Mouse (Mus musculus) embryonic facial prominence, embryonic 14.5 days (tissue): ENCODE measurements around the gene Hbb-bh2. TPM values are rescaled to one million over a fixed set of nuclear protein-coding genes. Genes with fewer than 3 reads are reported as not detected.

Source experiments
- ATAC-seq: fragments of 200-750 bp; cut with Nextera tagmentation; 2 replicates; pipeline ENCODE4 v1.8.0; 2017; ENCODE audit warnings: low read depth, moderate number of reproducible peaks, moderate TSS enrichment
- DNase-seq: peaks from one replicate; pipeline ENCODE4 v3.0.0-alpha.2; 2015; ENCODE audit warnings: low spot score
- H3K27ac ChIP-seq: fragments of 300-500 bp; sonication (generic); replicated peaks from 2 replicates; pipeline ENCODE4 v1.5.1; 2014; ENCODE audit warnings: low read depth, mild to moderate bottlenecking, low read length, moderate library complexity
- H3K27me3 ChIP-seq: fragments of 300-500 bp; sonication (generic); replicated peaks from 2 replicates; pipeline ENCODE4 v1.6.1; 2014; ENCODE audit warnings: low read length; ENCODE audit not compliant: control insufficient read depth, insufficient read depth
- H3K36me3 ChIP-seq: fragments of 300-500 bp; sonication (generic); 2 replicates; pipeline ENCODE4 v1.6.1; 2014; ENCODE audit warnings: low read length, mixed read lengths; ENCODE audit not compliant: control insufficient read depth, insufficient read depth
- H3K4me1 ChIP-seq: fragments of 300-500 bp; sonication (generic); 2 replicates; pipeline ENCODE4 v1.6.1; 2014; ENCODE audit warnings: antibody characterized with exemption, low read length; ENCODE audit not compliant: control insufficient read depth, insufficient read depth
- H3K4me2 ChIP-seq: fragments of 300-500 bp; sonication (generic); 2 replicates; pipeline ENCODE4 v1.6.1; 2014; ENCODE audit warnings: low read depth, mild to moderate bottlenecking, low read length, moderate library complexity, mixed read lengths
- H3K4me3 ChIP-seq: fragments of 300-500 bp; sonication (generic); 2 replicates; pipeline ENCODE4 v1.5.1; 2014; ENCODE audit warnings: low read depth, mild to moderate bottlenecking, low read length
- H3K9ac ChIP-seq: fragments of 300-500 bp; sonication (generic); 2 replicates; pipeline ENCODE4 v1.6.1; 2014; ENCODE audit warnings: low read depth, mild to moderate bottlenecking, low read length, moderate library complexity, mixed read lengths
- H3K9me3 ChIP-seq: fragments of 300-500 bp; sonication (generic); 2 replicates; pipeline ENCODE4 v1.6.1; 2016; ENCODE audit warnings: low read length; ENCODE audit not compliant: control insufficient read depth
- WGBS: fragments of 180-500 bp; shearing (Covaris S2); extraction: QIAGEN DNeasy Blood & Tissue Kit; methylation state at CpG from one replicate; pipeline ENCODE4 v1.1.7; 2014; 5-methylcytosine and 5-hydroxymethylcytosine counted together
- polyA plus RNA-seq: library from polyadenylated mRNA; unstranded; fragments of >200 nt; fragmentation: Nextera tagmentation; extraction: Ambion mirVana; gene quantifications from 2 replicates; pipeline ENCODE4 v1.2.1, GENCODE M21; 2014

Hbb-bh2 gene
- not detected in 2 replicates for polyA plus RNA-seq

- Histone ChIP-seq H3K9me3 (no peaks in the 10 kb centered on the region), H3K27me3 (no peaks in the 10 kb centered on the region), H3K36me3 (no peaks in the 10 kb centered on the region), H3K4me1 (no peaks in the 10 kb centered on the region), H3K4me3 (no peak within 1 kb of the TSS), H3K4me2 (no peak within 1 kb of the TSS), H3K9ac (no peak within 1 kb of the TSS), H3K27ac (no peak within 1 kb of the TSS)
- no peak for ATAC-seq
- no peak for DNase-seq
- WGBS = 73% methylated on average over 3 of the region's 3 CpGs
Measured at GRCm38 (mm10) chr7:103840268-103840667, at the start of gene Hbb-bh2. TSS of gene Hbb-bh2 (minus strand) at chr7:103840520.

- H3K4me3 ChIP-seq = no peak within 1 kb of the TSS
- no peak for DNase-seq
Measured at GRCm38 (mm10) chr7:103886152-103886551, 45.8 kb upstream of the Hbb-bh2 start, which contains the start of gene Olfr66. TSS of gene Olfr66 (minus strand) at chr7:103886252.

GRCm38 (mm10) chr7:103877093-103877492, 36.8 kb upstream of the Hbb-bh2 start:
- 80% methylated on average over 2 of the region's 2 CpGs for WGBS
- no peak overlapping the region for H3K9ac ChIP-seq
- ATAC-seq = no peak

More at GRCm38 (mm10) chr7:103886152-103886551, 45.8 kb upstream of the Hbb-bh2 start, which contains the start of gene Olfr66:
- Histone ChIP-seq H3K36me3 (no peaks in the 10 kb centered on the region), H3K9ac (no peak within 1 kb of the TSS), H3K4me2 (no peak within 1 kb of the TSS), H3K9me3 (no peaks in the 10 kb centered on the region), H3K27me3 (no peaks in the 10 kb centered on the region), H3K27ac (no peak within 1 kb of the TSS), H3K4me1 (no peaks in the 10 kb centered on the region)
- ATAC-seq = no peak

GRCm38 (mm10) chr7:103874451-103874850, 34.1 kb upstream of the Hbb-bh2 start:
- H3K4me2 ChIP-seq = no peak overlapping the region
- H3K9me3 ChIP-seq = no peaks in the 10 kb centered on the region
- DNase-seq (no peak), ATAC-seq (no peak)
- H3K36me3 ChIP-seq = no peaks in the 10 kb centered on the region
- H3K4me3 ChIP-seq = no peak overlapping the region
- 48% methylated on average over 5 of the region's 5 CpGs for WGBS
- H3K27me3 ChIP-seq = no peaks in the 10 kb centered on the region
- H3K9ac ChIP-seq = no peak overlapping the region
- no peaks in the 10 kb centered on the region for H3K4me1 ChIP-seq
- H3K27ac ChIP-seq = no peak overlapping the region

More at GRCm38 (mm10) chr7:103877093-103877492, 36.8 kb upstream of the Hbb-bh2 start:
- Histone ChIP-seq H3K27ac (no peak overlapping the region), H3K4me1 (no peaks in the 10 kb centered on the region), H3K4me2 (no peak overlapping the region), H3K9me3 (no peaks in the 10 kb centered on the region), H3K27me3 (no peaks in the 10 kb centered on the region), H3K4me3 (no peak overlapping the region), H3K36me3 (no peaks in the 10 kb centered on the region)
- no peak for DNase-seq

GRCm38 (mm10) chr7:103873064-103873463, 32.7 kb upstream of the Hbb-bh2 start:
- no peak for ATAC-seq
- Histone ChIP-seq H3K27ac (no peak overlapping the region), H3K36me3 (no peaks in the 10 kb centered on the region), H3K9me3 (no peaks in the 10 kb centered on the region), H3K4me2 (no peak overlapping the region), H3K4me3 (no peak overlapping the region), H3K27me3 (no peaks in the 10 kb centered on the region), H3K4me1 (no peaks in the 10 kb centered on the region), H3K9ac (no peak overlapping the region)
- WGBS = 4% methylated on average over 1 of the region's 1 CpGs
- peak; percentile 5 for DNase-seq

- H3K9me3 ChIP-seq = no peaks in the 10 kb centered on the region
- H3K27ac ChIP-seq = no peak overlapping the region
- no peak for DNase-seq
- no peak for ATAC-seq
- H3K9ac ChIP-seq = no peak overlapping the region
- no peaks in the 10 kb centered on the region for H3K36me3 ChIP-seq
- no peak overlapping the region for H3K4me2 ChIP-seq
- no peak overlapping the region for H3K4me3 ChIP-seq
- no peaks in the 10 kb centered on the region for H3K4me1 ChIP-seq
- H3K27me3 ChIP-seq = no peaks in the 10 kb centered on the region
Measured at GRCm38 (mm10) chr7:103870667-103871066, 30.3 kb upstream of the Hbb-bh2 start.

GRCm38 (mm10) chr7:103865716-103866115, 25.4 kb upstream of the Hbb-bh2 start:
- ATAC-seq (no peak), DNase-seq (no peak)
- no peak overlapping the region for H3K27ac ChIP-seq
- H3K36me3 ChIP-seq = no peaks in the 10 kb centered on the region
- H3K27me3 ChIP-seq = no peaks in the 10 kb centered on the region
- no peak overlapping the region for H3K4me3 ChIP-seq
- H3K9me3 ChIP-seq = no peaks in the 10 kb centered on the region
- no peak overlapping the region for H3K9ac ChIP-seq
- no peak overlapping the region for H3K4me2 ChIP-seq
- H3K4me1 ChIP-seq = no peaks in the 10 kb centered on the region

- no peak overlapping the region for H3K4me2 ChIP-seq
- H3K9me3 ChIP-seq = no peaks in the 10 kb centered on the region
- DNase-seq (no peak), ATAC-seq (no peak)
- no peaks in the 10 kb centered on the region for H3K36me3 ChIP-seq
- no peak overlapping the region for H3K9ac ChIP-seq
- WGBS = 78% methylated on average over 3 of the region's 3 CpGs
- H3K27me3 ChIP-seq = no peaks in the 10 kb centered on the region
- no peaks in the 10 kb centered on the region for H3K4me1 ChIP-seq
- no peak overlapping the region for H3K27ac ChIP-seq
- no peak overlapping the region for H3K4me3 ChIP-seq
Measured at GRCm38 (mm10) chr7:103861531-103861930, 21.2 kb upstream of the Hbb-bh2 start.

- Histone ChIP-seq H3K36me3 (no peaks in the 10 kb centered on the region), H3K27me3 (no peaks in the 10 kb centered on the region), H3K4me1 (no peaks in the 10 kb centered on the region), H3K4me3 (no peak overlapping the region), H3K27ac (no peak overlapping the region), H3K4me2 (no peak overlapping the region), H3K9me3 (no peaks in the 10 kb centered on the region), H3K9ac (no peak overlapping the region)
- WGBS = 40% methylated on average over 1 of the region's 1 CpGs
- DNase-seq (peak; percentile 7), ATAC-seq (no peak)
Measured at GRCm38 (mm10) chr7:103860855-103861254, 20.5 kb upstream of the Hbb-bh2 start.
